Mouse (Mus musculus): ENCODE measurements around the gene Sh3pxd2a. TPM values are rescaled to one million over a fixed set of nuclear protein-coding genes. Genes with fewer than 3 reads are reported as not detected.

The Sh3pxd2a gene
- polyA plus RNA-seq, 1 experiment from 2014 or later, result 1.8 TPM

DNA sequence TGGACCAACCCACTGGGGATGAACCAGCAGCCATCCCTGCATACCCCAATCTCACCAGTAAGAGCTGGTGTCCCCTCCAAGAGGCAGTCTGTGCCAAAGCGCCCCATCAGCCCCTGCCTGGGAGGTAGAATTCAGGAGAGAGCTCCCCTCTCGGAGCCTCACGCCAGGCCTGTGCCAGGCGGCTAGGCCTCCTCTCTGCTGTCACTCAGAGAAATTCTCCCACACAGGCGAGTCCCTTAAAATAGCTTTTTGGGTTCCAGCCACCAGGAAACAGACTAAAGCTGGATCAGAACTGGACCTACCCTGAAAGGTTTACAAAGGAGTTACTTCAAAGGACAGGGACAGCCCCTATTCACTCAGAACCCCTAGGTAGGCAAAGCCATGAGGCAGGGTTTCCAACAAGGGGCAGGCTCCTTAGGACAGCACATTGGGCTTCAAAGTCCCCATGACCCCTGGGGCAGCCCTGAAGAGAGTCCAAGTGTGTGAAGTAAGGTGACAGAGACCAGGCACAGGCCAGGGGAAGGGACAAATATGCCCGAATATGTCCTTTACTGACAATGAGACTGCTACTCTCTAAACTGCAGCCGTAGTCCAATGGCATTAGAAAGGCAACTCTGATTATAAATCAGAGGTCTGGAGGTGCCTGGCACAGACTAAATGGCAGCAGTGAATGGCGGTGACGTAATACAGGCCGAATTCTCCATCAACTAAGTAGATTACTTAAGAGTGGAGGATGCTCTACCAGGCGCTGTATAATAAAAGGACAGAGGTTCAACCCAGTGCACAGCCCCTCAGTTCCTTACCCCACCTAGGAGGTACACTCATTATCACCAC, 9.8 kb downstream of the Sh3pxd2a start:
- H3K36me3 ChIP-seq (ENCODE audit: control insufficient read depth, insufficient read depth, low read length), result no peaks in the 10 kb centered on the region
- peaks cover 15% of the 10 kb centered on the region for H3K4me1 ChIP-seq (ENCODE audit: control insufficient read depth, insufficient read depth, low read depth, low read length)
- no peaks in the 10 kb centered on the region for H3K9me3 ChIP-seq (ENCODE audit: control insufficient read depth, low read length)
- peak overlapping the region; percentile 29; the same call in 1 of the 2 replicates for H3K27ac ChIP-seq (ENCODE audit: low read depth, low read length)
- H3K4me2 ChIP-seq (ENCODE audit: low read length), result no peak overlapping the region
- no peak for ATAC-seq
- H3K27me3 ChIP-seq (replicated peaks; ENCODE audit: control insufficient read depth, insufficient read depth, low read length), result no peaks in the 10 kb centered on the region; the same call in 1 of the 2 replicates
- H3K4me3 ChIP-seq (ENCODE audit: low read length), result no peak overlapping the region
- H3K9ac ChIP-seq (ENCODE audit: low read depth, low read length), result peak overlapping the region; percentile 22; the same call in 1 of the 2 replicates
- 66% methylated on average over 11 of the region's 11 CpGs for WGBS

DNA sequence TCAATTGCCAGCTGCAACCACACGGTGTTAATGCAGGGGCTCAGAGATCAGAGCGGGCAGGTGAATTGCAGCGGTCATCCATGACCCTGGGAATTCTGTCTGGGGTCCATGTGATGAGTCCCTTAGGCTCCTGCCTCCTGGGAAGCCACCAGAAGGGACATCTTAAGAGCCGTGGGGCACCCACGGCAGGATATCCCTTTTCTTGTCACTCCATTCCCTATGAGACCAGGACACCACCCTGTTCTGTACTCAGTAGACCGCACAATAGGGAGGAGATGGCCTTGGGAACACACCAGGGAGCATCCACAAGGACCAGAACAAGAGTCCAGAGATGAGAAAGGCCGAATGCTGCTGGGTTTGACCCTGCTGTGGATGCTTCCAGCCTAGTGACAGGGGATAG, 10.8 kb downstream of the Sh3pxd2a start:
- Histone ChIP-seq H3K36me3 (ENCODE audit: control insufficient read depth, insufficient read depth, low read length) (no peaks in the 10 kb centered on the region), H3K9ac (ENCODE audit: low read depth, low read length) (no peak overlapping the region), H3K4me1 (ENCODE audit: control insufficient read depth, insufficient read depth, low read depth, low read length) (peaks cover 15% of the 10 kb centered on the region), H3K4me3 (ENCODE audit: low read length) (no peak overlapping the region), H3K9me3 (ENCODE audit: control insufficient read depth, low read length) (no peaks in the 10 kb centered on the region), H3K27me3 (replicated peaks; ENCODE audit: control insufficient read depth, insufficient read depth, low read length) (no peaks in the 10 kb centered on the region; the same call in 1 of the 2 replicates), H3K4me2 (ENCODE audit: low read length) (no peak overlapping the region), H3K27ac (ENCODE audit: low read depth, low read length) (no peak overlapping the region)
- WGBS, result 78% methylated on average over 5 of the region's 7 CpGs
- no peak for ATAC-seq

DNA sequence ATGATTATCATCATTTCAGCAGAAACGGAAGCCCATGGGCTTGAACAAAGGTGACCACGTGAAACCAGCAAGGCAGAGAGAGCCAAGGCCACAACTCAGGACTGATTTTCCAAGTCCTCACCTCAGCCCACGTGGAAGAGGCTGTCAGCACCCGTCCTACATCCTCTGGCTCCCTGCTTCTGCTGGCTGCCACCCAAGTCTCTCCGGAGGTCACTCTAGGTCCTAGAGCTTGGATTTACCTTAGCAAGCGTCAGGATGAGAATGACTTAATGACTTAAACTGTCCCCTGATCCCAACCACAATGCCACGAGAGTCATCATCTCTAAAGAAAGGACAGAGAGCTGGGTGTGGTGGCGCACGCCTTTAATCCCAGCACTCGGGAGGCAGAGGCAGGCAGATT, 11.5 kb downstream of the Sh3pxd2a start:
- H3K4me2 ChIP-seq (ENCODE audit: low read length), result no peak overlapping the region
- no peaks in the 10 kb centered on the region for H3K36me3 ChIP-seq (ENCODE audit: control insufficient read depth, insufficient read depth, low read length)
- H3K4me3 ChIP-seq (ENCODE audit: low read length), result no peak overlapping the region
- no peak for ATAC-seq
- 88% methylated on average over 10 of the region's 10 CpGs for WGBS
- H3K9ac ChIP-seq (ENCODE audit: low read depth, low read length), result no peak overlapping the region
- no peaks in the 10 kb centered on the region for H3K9me3 ChIP-seq (ENCODE audit: control insufficient read depth, low read length)
- peaks cover 19% of the 10 kb centered on the region for H3K4me1 ChIP-seq (ENCODE audit: control insufficient read depth, insufficient read depth, low read depth, low read length)
- H3K27ac ChIP-seq (ENCODE audit: low read depth, low read length), result no peak overlapping the region
- H3K27me3 ChIP-seq (replicated peaks; ENCODE audit: control insufficient read depth, insufficient read depth, low read length), result no peaks in the 10 kb centered on the region; the same call in 1 of the 2 replicates

DNA sequence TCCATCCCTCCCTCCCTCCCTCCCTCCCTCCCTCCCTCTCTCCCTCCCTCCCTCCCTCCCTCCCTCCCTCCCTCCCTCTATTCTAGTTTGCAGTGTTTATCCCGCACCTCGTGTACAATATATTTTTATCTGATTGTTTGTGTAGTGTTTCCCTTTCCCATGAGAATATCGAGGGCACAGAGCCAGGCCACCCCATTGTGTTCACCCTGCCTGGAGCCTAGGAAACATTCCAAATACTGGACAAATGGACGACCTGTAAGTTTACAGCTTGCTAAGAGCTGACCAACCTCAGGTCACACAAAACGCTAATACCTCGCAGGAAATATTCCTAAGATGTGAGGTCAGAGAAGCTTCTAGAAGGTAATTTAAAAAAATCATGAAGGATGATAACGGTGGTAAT, 12.0 kb downstream of the Sh3pxd2a start:
- no peak for ATAC-seq
- WGBS, result 76% methylated on average over 7 of the region's 7 CpGs
- H3K9me3 ChIP-seq (ENCODE audit: control insufficient read depth, low read length), result no peaks in the 10 kb centered on the region

DNA sequence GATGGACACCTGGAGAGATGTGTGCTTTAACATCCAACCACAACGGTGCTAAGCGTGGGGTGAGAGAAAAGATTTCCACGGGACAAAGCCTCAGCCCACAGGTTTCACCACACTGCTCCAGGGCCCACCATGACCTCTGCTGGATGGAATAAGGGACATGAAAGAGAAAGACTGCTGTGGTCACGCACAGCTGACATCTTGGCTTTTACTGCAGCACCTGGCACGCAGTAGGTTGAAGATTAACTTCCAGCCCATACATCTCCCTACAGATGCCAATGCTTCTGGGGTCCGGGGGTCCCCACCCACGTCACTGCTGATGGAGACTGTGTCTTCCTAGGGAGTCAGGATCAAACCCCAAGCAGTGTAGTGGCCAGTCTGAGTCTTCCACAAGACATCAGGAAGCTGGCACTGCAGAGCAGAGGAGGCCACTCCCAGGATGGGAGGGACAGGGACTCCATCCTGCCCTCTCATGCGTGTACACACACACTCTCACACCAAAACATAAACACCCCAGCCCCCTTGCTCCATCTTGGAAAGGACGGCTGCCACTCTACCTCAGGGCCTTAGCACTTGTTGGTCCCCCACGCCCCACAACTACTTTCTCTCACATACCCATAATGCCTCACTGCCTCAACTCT, 12.6 kb downstream of the Sh3pxd2a start:
- no peaks in the 10 kb centered on the region; the same call in 1 of the 2 replicates for H3K27me3 ChIP-seq (replicated peaks; ENCODE audit: control insufficient read depth, insufficient read depth, low read length)
- H3K4me2 ChIP-seq (ENCODE audit: low read length), result no peak overlapping the region
- H3K9ac ChIP-seq (ENCODE audit: low read depth, low read length), result no peak overlapping the region
- H3K27ac ChIP-seq (ENCODE audit: low read depth, low read length), result no peak overlapping the region
- whole genome bisulfite sequencing, result 70% methylated on average over 10 of the region's 10 CpGs
- H3K4me3 ChIP-seq (ENCODE audit: low read length), result no peak overlapping the region
- no peak for ATAC-seq
- H3K9me3 ChIP-seq (ENCODE audit: control insufficient read depth, low read length), result no peaks in the 10 kb centered on the region
- no peaks in the 10 kb centered on the region for H3K36me3 ChIP-seq (ENCODE audit: control insufficient read depth, insufficient read depth, low read length)
- H3K4me1 ChIP-seq (ENCODE audit: control insufficient read depth, insufficient read depth, low read depth, low read length), result peaks cover 29% of the 10 kb centered on the region

More for the DNA sequence above, 12.0 kb downstream of the Sh3pxd2a start:
- Histone ChIP-seq H3K36me3 (ENCODE audit: control insufficient read depth, insufficient read depth, low read length) (no peaks in the 10 kb centered on the region), H3K4me2 (ENCODE audit: low read length) (no peak overlapping the region), H3K27me3 (replicated peaks; ENCODE audit: control insufficient read depth, insufficient read depth, low read length) (no peaks in the 10 kb centered on the region; the same call in 1 of the 2 replicates), H3K4me3 (ENCODE audit: low read length) (no peak overlapping the region), H3K9ac (ENCODE audit: low read depth, low read length) (no peak overlapping the region), H3K4me1 (ENCODE audit: control insufficient read depth, insufficient read depth, low read depth, low read length) (peaks cover 24% of the 10 kb centered on the region), H3K27ac (ENCODE audit: low read depth, low read length) (no peak overlapping the region)

DNA sequence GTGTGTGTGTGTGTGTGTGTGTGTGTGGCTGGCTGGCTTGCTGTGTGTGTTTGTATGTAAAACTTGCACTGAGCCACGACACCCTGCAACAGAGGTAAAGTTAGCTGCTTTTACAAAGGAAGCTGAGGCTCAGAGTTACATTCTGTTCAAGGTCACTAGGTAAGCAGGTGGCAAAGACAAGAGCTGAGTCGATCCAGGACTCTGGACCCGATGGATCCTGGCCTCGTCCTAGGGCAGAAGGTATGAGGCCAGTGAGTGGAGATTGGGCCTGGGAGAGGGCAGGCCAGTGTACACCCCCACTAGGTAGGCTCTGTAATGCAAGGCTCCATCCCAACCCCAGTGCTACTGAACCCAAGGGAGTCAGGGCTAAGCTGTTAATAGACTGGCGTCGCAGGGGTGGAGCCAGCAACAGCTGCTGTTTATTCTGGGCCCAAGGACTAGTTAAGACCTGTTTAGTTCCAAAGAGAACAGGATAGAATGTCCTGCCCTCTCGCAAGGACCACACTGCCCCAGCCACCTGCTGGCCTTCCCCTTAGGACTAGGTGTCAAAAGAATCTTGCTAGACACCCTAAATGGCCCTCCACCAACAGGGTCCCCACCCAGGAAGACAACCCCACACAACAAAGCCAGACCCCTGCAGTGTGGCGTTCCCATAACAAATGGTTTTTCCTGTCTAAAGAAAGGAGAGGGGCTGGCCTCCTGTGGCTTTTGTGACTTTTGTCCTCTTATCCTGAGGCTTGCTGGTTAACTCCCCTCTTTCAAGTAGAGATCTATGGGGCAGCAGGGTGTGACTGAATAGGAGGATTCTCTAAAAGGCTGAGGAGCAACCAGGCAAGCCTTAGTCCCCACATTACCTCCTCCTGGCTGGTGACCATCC, 13.7 kb downstream of the Sh3pxd2a start:
- H3K27ac ChIP-seq (ENCODE audit: low read depth, low read length), result no peak overlapping the region
- H3K36me3 ChIP-seq (ENCODE audit: control insufficient read depth, insufficient read depth, low read length), result no peaks in the 10 kb centered on the region
- no peaks in the 10 kb centered on the region; the same call in 1 of the 2 replicates for H3K27me3 ChIP-seq (replicated peaks; ENCODE audit: control insufficient read depth, insufficient read depth, low read length)
- no peak overlapping the region for H3K4me3 ChIP-seq (ENCODE audit: low read length)
- no peak overlapping the region for H3K9ac ChIP-seq (ENCODE audit: low read depth, low read length)
- WGBS, result 24% methylated on average over 8 of the region's 8 CpGs
- no peak overlapping the region for H3K4me2 ChIP-seq (ENCODE audit: low read length)
- H3K4me1 ChIP-seq (ENCODE audit: control insufficient read depth, insufficient read depth, low read depth, low read length), result peaks cover 31% of the 10 kb centered on the region
- H3K9me3 ChIP-seq (ENCODE audit: control insufficient read depth, low read length), result no peaks in the 10 kb centered on the region
- no peak for ATAC-seq

DNA sequence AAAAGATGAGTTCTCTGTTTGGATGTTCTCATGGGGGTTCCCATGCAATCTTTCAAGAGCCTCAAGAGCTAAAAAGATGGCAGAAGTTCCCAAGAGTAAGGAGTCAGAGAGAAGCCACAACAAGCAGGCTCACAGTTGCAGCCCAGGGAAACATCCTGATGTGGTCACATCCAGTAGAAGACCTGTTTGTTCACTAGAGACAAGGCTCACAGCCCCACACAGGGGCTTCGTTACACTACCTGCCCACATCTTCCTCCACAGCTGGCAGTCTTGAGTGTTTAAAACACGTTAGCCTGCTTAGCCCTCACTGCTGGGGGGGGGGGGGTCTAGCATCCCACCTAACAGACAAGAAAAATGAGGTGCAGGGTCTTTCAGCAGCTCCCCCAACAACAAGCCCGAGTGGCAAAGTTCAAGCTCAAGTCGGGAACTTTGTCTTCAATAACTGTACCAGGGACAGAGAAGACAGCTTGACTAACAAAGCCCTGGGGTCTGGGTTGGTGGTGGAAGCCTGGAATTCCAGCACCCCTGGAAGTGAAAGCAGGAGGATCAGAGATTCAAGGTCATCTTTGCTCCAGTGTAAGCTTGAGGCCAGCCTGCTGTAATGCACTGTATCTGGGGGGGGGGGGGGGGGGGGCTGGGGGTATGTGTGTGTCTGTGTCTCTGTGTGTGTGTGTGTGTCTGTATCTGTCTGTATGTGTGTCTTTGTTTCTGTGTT, 14.5 kb downstream of the Sh3pxd2a start:
- Histone ChIP-seq H3K4me2 (ENCODE audit: low read length) (no peak overlapping the region), H3K36me3 (ENCODE audit: control insufficient read depth, insufficient read depth, low read length) (no peaks in the 10 kb centered on the region), H3K4me1 (ENCODE audit: control insufficient read depth, insufficient read depth, low read depth, low read length) (peaks cover 31% of the 10 kb centered on the region), H3K9ac (ENCODE audit: low read depth, low read length) (no peak overlapping the region), H3K4me3 (ENCODE audit: low read length) (no peak overlapping the region), H3K27ac (ENCODE audit: low read depth, low read length) (no peak overlapping the region), H3K9me3 (ENCODE audit: control insufficient read depth, low read length) (no peaks in the 10 kb centered on the region), H3K27me3 (replicated peaks; ENCODE audit: control insufficient read depth, insufficient read depth, low read length) (no peaks in the 10 kb centered on the region; the same call in 1 of the 2 replicates)
- ATAC-seq, result no peak
- WGBS, result 55% methylated on average over 4 of the region's 4 CpGs

DNA sequence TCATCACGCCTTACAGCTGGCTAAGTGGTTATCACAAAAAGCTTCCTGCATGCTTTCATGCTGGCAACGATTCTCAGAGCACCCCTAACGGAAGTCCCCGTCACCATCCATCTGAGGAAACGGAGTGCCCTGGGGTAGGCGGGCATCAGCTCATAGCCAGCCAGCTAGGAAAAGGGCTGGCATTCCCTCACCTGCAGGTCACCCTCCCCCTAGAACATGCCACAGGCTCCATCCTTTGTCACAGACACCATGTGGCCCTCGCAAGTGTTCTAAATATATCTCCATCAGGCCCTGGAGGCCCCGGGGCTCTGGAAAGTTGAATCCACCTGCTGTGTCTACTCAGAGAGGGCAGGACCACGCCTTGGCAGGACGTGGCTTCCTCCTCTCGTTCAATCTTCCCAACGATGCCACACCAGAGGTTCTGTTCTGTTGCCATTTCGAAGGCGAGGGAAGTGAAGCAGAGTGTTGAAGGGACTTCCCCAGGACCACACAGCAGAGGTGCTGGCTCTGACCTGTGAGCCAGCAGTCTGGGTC, 15.5 kb downstream of the Sh3pxd2a start:
- no peak overlapping the region for H3K4me2 ChIP-seq (ENCODE audit: low read length)
- no peak overlapping the region for H3K9ac ChIP-seq (ENCODE audit: low read depth, low read length)
- 72% methylated on average over 14 of the region's 14 CpGs for WGBS
- H3K36me3 ChIP-seq (ENCODE audit: control insufficient read depth, insufficient read depth, low read length), result no peaks in the 10 kb centered on the region
- ATAC-seq, result no peak
- peaks cover 26% of the 10 kb centered on the region for H3K4me1 ChIP-seq (ENCODE audit: control insufficient read depth, insufficient read depth, low read depth, low read length)
- H3K9me3 ChIP-seq (ENCODE audit: control insufficient read depth, low read length), result no peaks in the 10 kb centered on the region
- H3K27ac ChIP-seq (ENCODE audit: low read depth, low read length), result no peak overlapping the region
- no peak overlapping the region for H3K4me3 ChIP-seq (ENCODE audit: low read length)
- H3K27me3 ChIP-seq (replicated peaks; ENCODE audit: control insufficient read depth, insufficient read depth, low read length), result no peaks in the 10 kb centered on the region; the same call in 1 of the 2 replicates

All from hindbrain, embryonic 16.5 days (tissue).